ENCODE assay signal across 8 mouse cellular contexts in the genomic region with DNA sequence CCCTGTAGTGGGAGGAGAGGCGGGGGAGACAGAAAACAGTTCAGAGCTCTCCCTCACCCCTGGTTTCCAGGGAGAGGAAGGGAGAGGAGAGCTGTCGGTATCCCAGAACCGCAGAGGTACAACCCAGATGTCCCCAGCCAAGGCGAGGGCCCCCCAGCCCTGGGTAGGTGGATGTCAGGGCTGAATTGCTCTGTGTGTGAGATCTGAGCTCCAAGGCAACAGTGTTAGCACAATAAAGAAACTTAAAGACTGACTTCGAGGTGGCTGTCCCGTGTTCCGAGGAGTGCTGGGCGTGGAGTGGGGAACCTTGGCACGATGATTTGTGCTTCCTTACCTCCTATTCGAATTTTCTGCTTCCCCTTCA. TPM values are rescaled to one million over a fixed set of nuclear protein-coding genes. Genes with fewer than 3 reads are reported as not detected.
DNase-seq lines count a peak whose midpoint lies in the region; ATAC-seq and TF ChIP-seq lines count a peak whose summit lies in the region.

No protein-coding gene starts in this region.

- no peak for TF ChIP-seq CTCF in midbrain, postnatal 0 days (IDR thresholded peaks at IDR 0.05)

- DNase-seq in kidney, postnatal 4 days: no peak
- no peak for DNase-seq in embryonic facial prominence, embryonic 14.5 days (ENCODE audit: low spot score)
- DNase-seq in limb, embryonic 10.5 days (ENCODE audit: low spot score): no peak
- DNase-seq in midbrain, postnatal 0 days (ENCODE audit: low spot score): no peak
- no peak for DNase-seq in left cerebral cortex, postnatal 36 days (ENCODE audit: low spot score in 2 of 2)
- no peak for DNase-seq in adrenal gland, postnatal 25 days
- DNase-seq in retina, postnatal 1 day: no peak

- no peak overlapping the region for H3K27ac ChIP-seq in kidney, embryonic 16.5 days (ENCODE audit: low read length)
- H3K27ac ChIP-seq in embryonic facial prominence, embryonic 14.5 days (replicated peaks; ENCODE audit: low read depth, low read length): no peak overlapping the region
- peak overlapping the region; percentile 81 for H3K27ac ChIP-seq in limb, embryonic 10.5 days
- no peak overlapping the region for H3K27ac ChIP-seq in midbrain, postnatal 0 days (ENCODE audit: low read depth, low read length)

- intact Hi-C loops in left cerebral cortex, postnatal 36 days (cut with DNase I): loop anchor here (2.0 to 5.0 kb wide), 2 partner anchors 35 to 54 kb away; no protein-coding TSS in a partner anchor

- peak; percentile 1; the same call in 1 of the 2 replicates for ATAC-seq in kidney, embryonic 16.5 days (ENCODE audit: low FRiP score, low TSS enrichment)
- peak; percentile 7; the same call in 1 of the 2 replicates for ATAC-seq in embryonic facial prominence, embryonic 14.5 days (ENCODE audit: low read depth)
- no peak; the same call in 1 of the 2 replicates for ATAC-seq in midbrain, postnatal 0 days (ENCODE audit: low FRiP score)

- peak overlapping the region; percentile 99 for H3K4me2 ChIP-seq in kidney, embryonic 16.5 days (replicated peaks; ENCODE audit: low read depth, low read length)
- peak overlapping the region; percentile 97 for H3K4me2 ChIP-seq in embryonic facial prominence, embryonic 14.5 days (ENCODE audit: low read depth, low read length)
- H3K4me2 ChIP-seq in midbrain, postnatal 0 days (ENCODE audit: low read depth, low read length, poor library complexity, severe bottlenecking): peak overlapping the region; percentile 91

- peak overlapping the region; percentile 79 for H3K9ac ChIP-seq in kidney, embryonic 16.5 days (replicated peaks; ENCODE audit: low read length)
- peak overlapping the region; percentile 73; the same call in 1 of the 2 replicates for H3K9ac ChIP-seq in embryonic facial prominence, embryonic 14.5 days (ENCODE audit: low read depth, low read length)
- H3K9ac ChIP-seq in midbrain, postnatal 0 days (replicated peaks; ENCODE audit: low read length, poor library complexity, severe bottlenecking): peak overlapping the region; percentile 83

- WGBS in kidney, embryonic 16.5 days: 2% methylated on average over 10 of the region's 10 CpGs
- 5% methylated on average over 9 of the region's 10 CpGs for WGBS in embryonic facial prominence, embryonic 14.5 days
- 5% methylated on average over 10 of the region's 10 CpGs for WGBS in limb, embryonic 10.5 days
- WGBS in midbrain, postnatal 0 days: 1% methylated on average over 10 of the region's 10 CpGs

- no peaks in the 10 kb centered on the region for H3K36me3 ChIP-seq in kidney, embryonic 16.5 days (ENCODE audit: insufficient read depth, low read length)
- H3K36me3 ChIP-seq in embryonic facial prominence, embryonic 14.5 days (ENCODE audit: control insufficient read depth, insufficient read depth, low read length): no peaks in the 10 kb centered on the region
- no peaks in the 10 kb centered on the region for H3K36me3 ChIP-seq in limb, embryonic 10.5 days
- no peaks in the 10 kb centered on the region for H3K36me3 ChIP-seq in midbrain, postnatal 0 days (ENCODE audit: insufficient read depth, low read length)

- peaks cover 27% of the 10 kb centered on the region for H3K27me3 ChIP-seq in kidney, embryonic 16.5 days (ENCODE audit: insufficient read depth, low read length)
- H3K27me3 ChIP-seq in embryonic facial prominence, embryonic 14.5 days (replicated peaks; ENCODE audit: control insufficient read depth, insufficient read depth, low read length): peaks cover 36% of the 10 kb centered on the region
- H3K27me3 ChIP-seq in limb, embryonic 10.5 days (ENCODE audit: low read depth, poor library complexity, severe bottlenecking): peaks cover 67% of the 10 kb centered on the region
- H3K27me3 ChIP-seq in midbrain, postnatal 0 days (ENCODE audit: insufficient read depth, low read length): no peaks in the 10 kb centered on the region

- peak overlapping the region; percentile 71 for H3K4me3 ChIP-seq in kidney, embryonic 16.5 days (ENCODE audit: low read length)
- peak overlapping the region; percentile 71 for H3K4me3 ChIP-seq in embryonic facial prominence, embryonic 14.5 days (ENCODE audit: low read depth, low read length)
- H3K4me3 ChIP-seq in limb, embryonic 10.5 days: peak overlapping the region; percentile 74
- H3K4me3 ChIP-seq in midbrain, postnatal 0 days (ENCODE audit: low read depth, low read length): peak overlapping the region; percentile 68

- H3K4me1 ChIP-seq in kidney, embryonic 16.5 days (ENCODE audit: insufficient read depth, low read length): peaks cover 15% of the 10 kb centered on the region
- H3K4me1 ChIP-seq in embryonic facial prominence, embryonic 14.5 days (ENCODE audit: control insufficient read depth, insufficient read depth, low read length): peaks cover 15% of the 10 kb centered on the region
- H3K4me1 ChIP-seq in limb, embryonic 10.5 days: peaks cover 22% of the 10 kb centered on the region
- H3K4me1 ChIP-seq in midbrain, postnatal 0 days (ENCODE audit: insufficient read depth, low read length): no peaks in the 10 kb centered on the region

- H3K9me3 ChIP-seq in kidney, embryonic 16.5 days (ENCODE audit: low read length): no peaks in the 10 kb centered on the region
- H3K9me3 ChIP-seq in embryonic facial prominence, embryonic 14.5 days (ENCODE audit: control insufficient read depth, low read length): no peaks in the 10 kb centered on the region
- no peaks in the 10 kb centered on the region for H3K9me3 ChIP-seq in limb, embryonic 10.5 days (replicated peaks)
- H3K9me3 ChIP-seq in midbrain, postnatal 0 days (ENCODE audit: low read length): no peaks in the 10 kb centered on the region

RNA-seq across cellular contexts. Expression of gene Vsig8, which starts 7.7 kb away (rescaled TPM):
- 0.34 and 0.68 TPM in 2 replicates for polyA plus RNA-seq in kidney, embryonic 16.5 days (2015; fragmentation: Nextera tagmentation; extraction: Ambion mirVana)
- polyA plus RNA-seq in embryonic facial prominence, embryonic 14.5 days (2014; fragmentation: Nextera tagmentation; extraction: Ambion mirVana): 0.45 and 1.6 TPM in 2 replicates
- 0.13 TPM in 1 of 2 replicates, not detected in the other for polyA plus RNA-seq in limb, embryonic 10.5 days (2016; fragmentation: Nextera tagmentation; extraction: Ambion mirVana)
- total RNA-seq in midbrain, postnatal 0 days (2014; rRNA removed): 0.11 and 2.3 TPM in 2 replicates
- polyA plus RNA-seq in midbrain, postnatal 0 days (2015; fragmentation: Nextera tagmentation; extraction: Ambion mirVana): 1.3 and 2.5 TPM in 2 replicates
- total RNA-seq in left cerebral cortex, postnatal 36 days (2021): under 1 TPM in 1 of 2 experiments, not detected in 1; 0.47 TPM
- total RNA-seq in adrenal gland, postnatal 25 days (2021): 0.33 TPM in 1 of 2 replicates, not detected in the other

RNA-seq across cellular contexts. Expression of gene Slamf8, which starts 26.9 kb away (rescaled TPM):
- 0.12 TPM in 1 of 2 replicates, not detected in the other for polyA plus RNA-seq in kidney, embryonic 16.5 days (2015; fragmentation: Nextera tagmentation; extraction: Ambion mirVana)
- polyA plus RNA-seq in embryonic facial prominence, embryonic 14.5 days (2014; fragmentation: Nextera tagmentation; extraction: Ambion mirVana): 0.17 TPM in 1 of 2 replicates, not detected in the other
- 0.11 TPM in 1 of 2 replicates, not detected in the other for polyA plus RNA-seq in limb, embryonic 10.5 days (2016; fragmentation: Nextera tagmentation; extraction: Ambion mirVana)
- not detected in 2 replicates for total RNA-seq in midbrain, postnatal 0 days (2014; rRNA removed)
- not detected in 2 replicates for polyA plus RNA-seq in midbrain, postnatal 0 days (2015; fragmentation: Nextera tagmentation; extraction: Ambion mirVana)
- not detected for total RNA-seq in left cerebral cortex, postnatal 36 days (2021)
- 0.24 TPM in 1 of 2 replicates, not detected in the other for total RNA-seq in adrenal gland, postnatal 25 days (2021)

RNA-seq across cellular contexts. Expression of gene Fcrl6, which starts 38.9 kb away (rescaled TPM):
- polyA plus RNA-seq in kidney, embryonic 16.5 days (2015; fragmentation: Nextera tagmentation; extraction: Ambion mirVana): not detected in 2 replicates
- 0.13 and 0.26 TPM in 2 replicates for polyA plus RNA-seq in embryonic facial prominence, embryonic 14.5 days (2014; fragmentation: Nextera tagmentation; extraction: Ambion mirVana)
- polyA plus RNA-seq in limb, embryonic 10.5 days (2016; fragmentation: Nextera tagmentation; extraction: Ambion mirVana): 0.21 and 0.58 TPM in 2 replicates
- total RNA-seq in midbrain, postnatal 0 days (2014; rRNA removed): 0.16 TPM in 1 of 2 replicates, not detected in the other
- 0.10 and 0.11 TPM in 2 replicates for polyA plus RNA-seq in midbrain, postnatal 0 days (2015; fragmentation: Nextera tagmentation; extraction: Ambion mirVana)
- not detected for total RNA-seq in left cerebral cortex, postnatal 36 days (2021)
- total RNA-seq in adrenal gland, postnatal 25 days (2021): not detected in 2 replicates

RNA-seq across cellular contexts. Expression of gene Cfap45, which starts 42.8 kb away (rescaled TPM):
- polyA plus RNA-seq in kidney, embryonic 16.5 days (2015; fragmentation: Nextera tagmentation; extraction: Ambion mirVana): 1.9 and 2.5 TPM in 2 replicates
- 6.5 and 8.9 TPM in 2 replicates for polyA plus RNA-seq in embryonic facial prominence, embryonic 14.5 days (2014; fragmentation: Nextera tagmentation; extraction: Ambion mirVana)
- 0.67 and 1.0 TPM in 2 replicates for polyA plus RNA-seq in limb, embryonic 10.5 days (2016; fragmentation: Nextera tagmentation; extraction: Ambion mirVana)
- 3.1 and 6.3 TPM in 2 replicates for total RNA-seq in midbrain, postnatal 0 days (2014; rRNA removed)
- 3.9 and 5.4 TPM in 2 replicates for polyA plus RNA-seq in midbrain, postnatal 0 days (2015; fragmentation: Nextera tagmentation; extraction: Ambion mirVana)
- total RNA-seq in left cerebral cortex, postnatal 36 days (2021): 1 to 10 TPM; 3.4 to 4.0 TPM
- total RNA-seq in adrenal gland, postnatal 25 days (2021): 1.3 TPM in 1 of 2 replicates, not detected in the other
